Mouse (Mus musculus): ENCODE measurements around the gene Nptx1. TPM values are rescaled to one million over a fixed set of nuclear protein-coding genes. Genes with fewer than 3 reads are reported as not detected.
A peak's percentile ranks its signal among the peaks of the same experiment; 100 is the strongest.

Nptx1 gene
- total RNA-seq, 2 experiments from 2014 or later = 475 to 499 TPM

DNA sequence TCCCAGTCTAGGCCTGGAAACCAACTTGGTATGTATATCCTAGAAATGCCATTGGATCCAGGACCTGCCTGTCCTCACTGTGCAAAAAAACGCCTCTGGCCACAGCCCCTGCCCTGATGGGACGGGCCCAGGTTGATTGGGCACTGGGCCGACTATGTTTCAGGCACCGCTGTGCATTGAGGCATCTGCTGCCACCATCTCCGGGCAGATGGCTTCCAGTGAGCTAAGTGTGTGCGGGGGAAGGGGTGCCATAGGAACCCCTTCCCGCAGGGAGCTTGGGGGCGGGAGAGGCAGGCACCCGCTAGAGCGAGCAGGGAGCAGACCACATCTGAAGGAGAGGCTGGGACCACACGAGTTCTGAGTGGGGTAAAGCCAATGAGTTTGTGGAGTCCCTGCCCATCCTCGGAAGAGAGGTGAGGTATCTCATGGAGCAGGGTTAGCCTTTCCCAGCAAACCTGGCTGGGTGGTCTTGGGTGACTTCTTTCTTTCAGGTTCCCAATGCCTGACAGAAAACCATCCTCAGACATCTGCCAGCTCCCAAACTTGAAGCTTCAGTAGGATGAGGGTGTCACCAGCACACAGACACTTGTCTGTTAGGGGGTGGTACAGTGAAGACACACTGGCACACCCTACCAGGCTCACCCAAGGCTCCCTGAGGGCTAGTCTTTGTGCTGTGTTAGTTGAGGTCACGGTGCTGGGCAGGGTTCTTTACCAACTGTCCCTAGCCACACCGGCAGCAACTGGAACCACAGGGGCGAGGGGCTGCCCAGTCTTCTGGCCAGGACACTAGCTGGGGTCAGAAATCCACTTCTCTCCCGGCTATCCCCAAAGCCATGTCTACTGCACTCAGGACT lies 31.5 kb downstream of the Nptx1 start:
- no peak overlapping the region; the same call in 1 of the 2 replicates for H3K4me3 ChIP-seq
- peak; percentile 73 to 76 for DNase-seq (ENCODE audit: low spot score in 2 of 2)
- TF ChIP-seq CTCF (conservative IDR thresholded peaks at IDR 0.05) = no peak
- H3K27ac ChIP-seq = peak overlapping the region; percentile 96

GRCm38 (mm10) chr11:119514967-119515636 lies 32.5 kb downstream of the Nptx1 start:
- peak; percentile 82 to 87 for DNase-seq (ENCODE audit: low spot score in 2 of 2)
- TF ChIP-seq CTCF (conservative IDR thresholded peaks at IDR 0.05) = peak; percentile 74
- Histone ChIP-seq H3K4me3 (peak overlapping the region; percentile 15; the same call in 1 of the 2 replicates), H3K27ac (peak overlapping the region; percentile 96)

GRCm38 (mm10) chr11:119514108-119514860 lies 33.3 kb downstream of the Nptx1 start:
- Histone ChIP-seq H3K27ac (peak overlapping the region; percentile 96), H3K4me3 (no peak overlapping the region)
- DNase-seq (ENCODE audit: low spot score in 2 of 2) = no peak
- no peak for TF ChIP-seq CTCF (conservative IDR thresholded peaks at IDR 0.05)

- DNase-seq (ENCODE audit: low spot score in 2 of 2) = no peak
- H3K27ac ChIP-seq = peak overlapping the region; percentile 96
- no peak overlapping the region for H3K4me3 ChIP-seq
- no peak for TF ChIP-seq CTCF (conservative IDR thresholded peaks at IDR 0.05)
Measured at GRCm38 (mm10) chr11:119513038-119513659, 34.4 kb downstream of the Nptx1 start.

- Histone ChIP-seq H3K4me3 (no peak overlapping the region), H3K27ac (peak overlapping the region; percentile 91)
- TF ChIP-seq CTCF (conservative IDR thresholded peaks at IDR 0.05) = no peak
- DNase-seq (ENCODE audit: low spot score in 2 of 2) = no peak
Measured at GRCm38 (mm10) chr11:119509165-119509776, 38.3 kb downstream of the Nptx1 start.

GRCm38 (mm10) chr11:119507772-119508171 lies 39.8 kb downstream of the Nptx1 start:
- peak; percentile 80 to 81 for DNase-seq (ENCODE audit: low spot score in 2 of 2)
- TF ChIP-seq CTCF (conservative IDR thresholded peaks at IDR 0.05) = no peak
- Histone ChIP-seq H3K4me3 (no peak overlapping the region), H3K27ac (peak overlapping the region; percentile 91)

DNA sequence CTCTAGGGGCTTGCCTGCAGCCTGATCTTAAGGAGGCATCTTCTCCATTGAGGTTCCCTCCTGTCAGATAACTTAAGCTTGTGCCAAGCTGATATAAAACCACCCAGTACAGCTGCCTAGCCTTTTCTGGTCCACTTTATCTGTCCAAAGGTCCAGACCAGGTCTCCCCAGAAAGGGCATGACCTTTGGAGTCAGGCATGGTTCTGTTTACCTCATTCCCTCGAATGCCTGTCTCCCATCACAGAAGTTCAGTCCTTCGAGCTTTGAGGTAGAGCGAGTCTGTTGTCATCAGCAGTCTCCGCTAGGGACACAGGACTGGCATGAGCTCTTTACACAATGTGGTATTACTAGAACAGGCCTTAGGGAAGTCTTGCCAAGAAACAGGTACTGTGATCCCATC lies 41.2 kb downstream of the Nptx1 start:
- TF ChIP-seq CTCF (conservative IDR thresholded peaks at IDR 0.05) = peak; percentile 35
- Histone ChIP-seq H3K27ac (peak overlapping the region; percentile 91), H3K4me3 (no peak overlapping the region)
- no peak for DNase-seq (ENCODE audit: low spot score in 2 of 2)

DNA sequence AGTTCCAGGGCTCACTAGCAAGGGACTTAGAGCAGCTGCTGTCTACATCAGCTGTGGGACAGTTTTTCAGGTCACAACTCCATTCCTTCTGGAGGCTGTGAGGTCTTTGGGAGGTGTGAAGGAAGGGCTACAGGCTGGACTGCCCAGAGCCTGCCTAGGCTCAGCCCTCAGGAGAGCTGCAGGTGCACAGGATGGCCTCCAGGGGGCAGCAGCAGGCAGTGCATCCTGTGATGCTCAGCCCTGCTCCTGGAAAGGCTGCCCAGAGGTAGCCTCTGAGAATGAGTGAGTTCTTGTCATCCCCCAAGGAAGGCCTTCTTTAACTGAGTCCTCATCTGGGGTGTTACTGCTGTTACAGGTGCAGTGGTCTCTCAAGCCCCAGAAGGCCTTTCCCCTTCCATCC lies 43.9 kb downstream of the Nptx1 start:
- TF ChIP-seq CTCF (conservative IDR thresholded peaks at IDR 0.05) = peak; percentile 100
- DNase-seq (ENCODE audit: low spot score in 2 of 2) = peak; percentile 72 to 90

DNA sequence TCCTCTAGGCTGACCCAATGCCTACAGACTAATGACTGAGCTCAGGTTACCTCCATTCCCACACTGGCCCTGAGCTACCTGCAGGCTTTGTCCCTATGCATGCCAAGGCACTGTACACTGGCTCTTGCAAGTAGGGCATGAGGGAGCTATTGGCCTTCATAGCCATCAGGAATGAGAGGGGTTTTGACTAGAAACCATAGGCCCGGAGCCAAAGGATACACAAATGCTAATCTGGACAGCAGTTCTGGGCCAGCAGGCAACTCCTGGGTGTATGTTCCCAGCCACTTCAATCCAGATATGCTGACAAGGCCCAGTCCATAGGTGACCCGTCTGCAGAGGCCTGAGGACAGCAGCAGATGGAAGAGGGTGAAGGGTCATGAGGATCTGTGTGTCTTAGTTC lies 47.5 kb downstream of the Nptx1 start:
- H3K4me3 ChIP-seq = no peak overlapping the region
- H3K27ac ChIP-seq = no peak overlapping the region
- no peak for TF ChIP-seq CTCF (conservative IDR thresholded peaks at IDR 0.05)
- no peak for DNase-seq (ENCODE audit: low spot score in 2 of 2)

More for the DNA sequence above, 43.9 kb downstream of the Nptx1 start:
- no peak overlapping the region for H3K4me3 ChIP-seq
- H3K27ac ChIP-seq = peak overlapping the region; percentile 69

DNA sequence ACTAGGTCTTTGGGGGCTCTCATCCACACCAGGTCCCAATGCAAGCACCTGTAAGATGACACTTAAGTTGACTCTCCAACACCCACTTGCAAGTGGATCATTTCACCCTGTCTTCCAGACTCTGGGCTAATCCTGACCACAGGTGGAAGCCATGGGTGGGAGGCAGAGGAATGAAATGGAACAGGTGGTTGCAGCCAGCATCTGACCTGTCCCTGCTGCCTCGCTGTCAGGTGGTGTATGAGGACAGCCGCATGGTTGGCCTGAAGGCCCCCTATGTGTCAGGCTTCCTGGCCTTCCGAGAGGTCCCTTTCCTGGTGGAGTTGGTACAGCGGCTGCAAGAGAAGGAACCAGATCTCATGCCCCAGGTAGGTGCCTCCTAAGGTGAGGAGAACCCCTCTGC lies 48.3 kb downstream of the Nptx1 start:
- Histone ChIP-seq H3K27ac (peak overlapping the region; percentile 23; the same call in 1 of the 2 replicates), H3K4me3 (no peak overlapping the region)
- DNase-seq (ENCODE audit: low spot score in 2 of 2) = no peak
- TF ChIP-seq CTCF (conservative IDR thresholded peaks at IDR 0.05) = no peak

GRCm38 (mm10) chr11:119497451-119497850 lies 50.1 kb downstream of the Nptx1 start:
- DNase-seq (ENCODE audit: low spot score in 2 of 2) = no peak
- TF ChIP-seq CTCF (conservative IDR thresholded peaks at IDR 0.05) = no peak
- Histone ChIP-seq H3K4me3 (no peak overlapping the region), H3K27ac (peak overlapping the region; percentile 80)

DNA sequence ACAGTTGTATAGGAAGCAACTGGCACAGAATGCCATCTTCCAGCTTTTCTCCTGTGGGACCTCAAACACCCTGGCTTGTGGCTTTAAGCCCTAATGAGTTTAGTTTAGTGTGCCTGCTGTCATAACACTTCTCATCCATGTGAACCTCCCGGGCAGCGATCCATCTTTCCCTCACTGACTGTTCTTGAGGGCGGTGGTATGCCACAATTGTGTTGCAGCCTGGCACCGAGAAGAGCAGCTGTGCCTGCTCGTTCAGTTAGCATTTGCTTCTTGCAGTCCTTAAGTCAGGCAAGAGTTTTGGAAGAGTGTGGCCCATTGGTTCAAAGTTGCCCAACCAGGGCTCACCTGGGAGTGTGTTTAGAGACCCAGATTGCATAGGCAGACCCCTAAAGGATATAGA lies 51.4 kb downstream of the Nptx1 start:
- Histone ChIP-seq H3K4me3 (no peak overlapping the region), H3K27ac (peak overlapping the region; percentile 80)
- no peak for TF ChIP-seq CTCF (conservative IDR thresholded peaks at IDR 0.05)
- DNase-seq (ENCODE audit: low spot score in 2 of 2) = peak; percentile 71 to 78

Data from layer of hippocampus, adult 2 months (tissue).